Mouse (Mus musculus) E14TG2a.4 (cell line): ENCODE results near the gene Bcas2.
"Not testable (repeated sequence)": the region's sequence is repeated elsewhere in the genome, so short reads cannot be mapped to it uniquely, and the experiment has no call there.

Source experiments
- CTCF ChIP-seq: conservative IDR thresholded peaks from 2 replicates; pipeline ENCODE4 v1.5.1; 2014; ENCODE audit warnings: low read length
- NANOG ChIP-seq: IDR thresholded peaks from 2 replicates; pipeline ENCODE4 v1.6.1; 2014; ENCODE audit warnings: borderline replicate concordance, low read length, mixed read lengths
- POU5F1 ChIP-seq: IDR thresholded peaks from 2 replicates; pipeline ENCODE4 v1.6.1; 2014; ENCODE audit warnings: low read length, borderline replicate concordance

DNA sequence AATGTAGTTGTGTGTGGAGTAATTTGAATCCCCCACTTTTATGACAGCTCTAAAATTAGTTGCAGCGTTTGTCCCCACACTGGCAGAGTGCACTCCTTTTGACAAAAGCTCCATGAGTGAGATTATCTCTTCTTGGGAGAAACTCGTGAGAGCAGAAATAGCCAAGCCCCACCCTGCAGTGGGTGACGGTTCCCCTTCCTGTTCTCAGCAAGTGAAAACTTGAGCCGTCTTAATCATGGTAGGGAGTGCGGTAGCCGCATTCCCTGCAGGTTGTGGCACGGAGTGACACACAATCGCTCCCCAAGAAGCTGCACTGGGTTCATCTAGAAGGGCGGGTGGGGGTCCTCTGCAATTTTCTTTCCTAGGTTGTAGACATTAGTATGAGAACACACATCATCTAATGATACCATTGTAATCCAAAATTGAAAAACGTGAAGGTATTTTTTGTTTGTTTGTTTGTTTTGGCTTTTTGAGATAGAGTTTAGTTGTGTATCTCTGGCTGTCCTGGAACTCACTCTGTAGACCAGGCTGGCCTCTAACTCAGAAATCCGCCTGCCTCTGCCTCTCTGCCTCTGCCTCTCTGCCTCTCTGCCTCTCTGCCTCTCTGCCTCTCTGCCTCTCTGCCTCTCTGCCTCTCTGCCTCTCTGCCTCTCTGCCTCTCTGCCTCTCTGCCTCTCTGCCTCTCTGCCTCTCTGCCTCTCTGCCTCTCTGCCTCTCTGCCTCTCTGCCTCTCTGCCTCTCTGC is 31.2 kb upstream of the Bcas2 start:
- not testable (repeated sequence) for TF ChIP-seq CTCF, NANOG, POU5F1
